Mouse (Mus musculus) liver, postnatal 0 days (tissue): ENCODE measurements at regions not wholly inside any gene's neighbourhood (a gene's known extent, or its start where the extent isn't known, plus 50 kb on each side); places are given as distances from the start of the nearest gene placed in this dataset.

ENCODE experiments used
- CTCF ChIP-seq: sonication (generic); IDR thresholded peaks from 2 replicates; pipeline ENCODE4 v1.5.1; 2016; ENCODE audit warnings: antibody characterized with exemption, low read depth
- EP300 ChIP-seq: IDR thresholded peaks from 2 replicates; pipeline ENCODE4 v1.6.1; 2016; ENCODE audit warnings: antibody characterized with exemption, low read depth, mild to moderate bottlenecking

DNA sequence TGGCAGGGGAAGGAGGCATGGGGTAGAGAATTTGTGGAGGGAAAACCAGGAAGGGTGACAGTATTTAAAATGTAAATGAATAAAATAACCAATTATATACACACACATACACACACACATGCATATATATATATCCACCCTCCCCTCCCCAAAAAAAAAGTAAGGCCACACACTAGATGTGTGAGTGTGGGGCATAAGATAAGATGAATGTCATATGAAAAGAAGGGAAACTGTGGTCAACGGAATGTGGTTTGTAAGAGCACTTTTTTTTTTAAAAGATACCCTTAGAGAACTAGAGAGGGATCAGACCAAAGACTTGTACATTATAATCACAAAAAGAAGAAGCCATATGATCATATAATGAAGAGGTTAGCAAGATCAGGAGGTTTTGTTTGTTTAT lies 540.0 kb upstream of the Vstm2a start:
- TF ChIP-seq CTCF: no peak
- no peak for TF ChIP-seq EP300
